Mouse (Mus musculus) embryonic facial prominence, embryonic 13.5 days (tissue): ENCODE measurements around the gene Nop9. TPM values are rescaled to one million over a fixed set of nuclear protein-coding genes. Genes with fewer than 3 reads are reported as not detected.

Experiments
- ATAC-seq: fragments of 200-750 bp; cut with Nextera tagmentation; 2 replicates; pipeline ENCODE4 v1.8.0; 2017; ENCODE audit warnings: low read depth; ENCODE audit not compliant: insufficient number of reproducible peaks, insufficient read depth, low FRiP score, low TSS enrichment
- H3K27ac ChIP-seq: fragments of 300-500 bp; sonication (generic); 2 replicates; pipeline ENCODE4 v1.5.1; 2015; ENCODE audit warnings: moderate library complexity, mild to moderate bottlenecking, inconsistent platforms
- H3K27me3 ChIP-seq: fragments of 300-500 bp; sonication (generic); 2 replicates; pipeline ENCODE4 v1.6.1; 2015; ENCODE audit warnings: mild to moderate bottlenecking, inconsistent platforms
- H3K36me3 ChIP-seq: fragments of 300-500 bp; sonication (generic); 2 replicates; pipeline ENCODE4 v1.6.1; 2015; ENCODE audit warnings: mild to moderate bottlenecking, inconsistent platforms
- H3K4me1 ChIP-seq: fragments of 300-500 bp; sonication (generic); 2 replicates; pipeline ENCODE4 v1.6.1; 2015; ENCODE audit warnings: inconsistent platforms
- H3K4me2 ChIP-seq: fragments of 300-500 bp; sonication (generic); 2 replicates; pipeline ENCODE4 v1.6.1; 2015; ENCODE audit warnings: moderate library complexity, mild to moderate bottlenecking, inconsistent platforms
- H3K4me3 ChIP-seq: fragments of 300-500 bp; sonication (generic); 2 replicates; pipeline ENCODE4 v1.5.1; 2015; ENCODE audit warnings: mild to moderate bottlenecking, inconsistent platforms
- H3K9ac ChIP-seq: fragments of 300-500 bp; sonication (generic); 2 replicates; pipeline ENCODE4 v1.6.1; 2015; ENCODE audit warnings: mild to moderate bottlenecking, inconsistent platforms
- H3K9me3 ChIP-seq: fragments of 300-500 bp; sonication (generic); 2 replicates; pipeline ENCODE4 v1.6.1; 2016; ENCODE audit warnings: inconsistent platforms
- WGBS: fragments of 180-500 bp; shearing (Covaris S2); methylation state at CpG from one replicate; pipeline ENCODE4 v1.1.7; 2015; ENCODE audit warnings: mixed read lengths; 5-methylcytosine and 5-hydroxymethylcytosine counted together
- polyA plus RNA-seq: library from polyadenylated mRNA; unstranded; fragments of >200 nt; fragmentation: Nextera tagmentation; extraction: Ambion mirVana; gene quantifications from 2 replicates; pipeline ENCODE4 v1.2.1, GENCODE M21; 2015

Nop9 gene
- polyA plus RNA-seq, 1 experiment from 2014 or later = 47.6 TPM

DNA sequence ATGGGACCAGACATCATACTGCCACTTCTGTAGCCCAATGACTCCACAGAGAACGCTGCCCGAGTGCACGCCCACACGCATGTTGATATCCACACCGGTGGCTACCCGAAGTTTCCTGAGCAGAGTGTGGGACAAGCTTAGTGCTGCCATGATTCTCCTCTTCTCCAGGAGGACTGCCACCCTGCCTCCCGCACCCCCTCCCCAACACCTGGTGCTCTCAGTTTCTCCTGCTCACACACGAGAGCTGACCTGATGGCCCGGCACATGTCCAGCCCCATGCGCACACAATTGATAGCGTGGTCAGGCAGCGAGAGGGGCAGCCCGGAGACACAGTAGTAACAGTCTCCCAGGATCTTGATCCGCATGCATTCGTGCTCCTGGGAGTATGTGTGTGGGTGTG, 33.2 kb downstream of the Nop9 start:
- Histone ChIP-seq H3K9me3 (no peaks in the 10 kb centered on the region), H3K9ac (no peak overlapping the region), H3K27me3 (peaks cover 10% of the 10 kb centered on the region), H3K4me2 (no peak overlapping the region), H3K4me1 (peaks cover 25% of the 10 kb centered on the region), H3K27ac (no peak overlapping the region), H3K36me3 (peaks cover 27% of the 10 kb centered on the region), H3K4me3 (no peak overlapping the region)
- no peak for ATAC-seq
- 89% methylated on average over 15 of the region's 15 CpGs for WGBS

DNA sequence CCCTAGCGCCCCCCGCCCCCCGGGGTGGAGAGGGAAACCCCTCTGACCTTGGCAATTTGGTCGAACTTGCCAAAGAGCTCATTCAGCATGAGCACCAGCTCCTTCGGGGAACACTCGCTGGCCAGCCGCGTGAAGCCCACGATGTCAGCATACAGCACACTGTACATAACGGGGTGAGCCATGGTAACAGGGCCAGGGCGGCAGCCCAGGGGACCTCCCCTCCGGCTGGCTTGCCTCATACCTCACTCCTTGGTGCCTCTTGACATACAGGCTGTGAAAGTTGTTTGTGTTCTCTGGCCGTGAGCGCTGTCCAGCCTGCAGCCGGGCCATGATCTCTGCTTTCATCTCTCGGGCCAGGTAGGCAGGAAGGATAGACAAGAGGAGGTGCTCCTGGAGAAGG, 34.2 kb downstream of the Nop9 start:
- WGBS = 60% methylated on average over 16 of the region's 16 CpGs
- Histone ChIP-seq H3K27me3 (peaks cover 19% of the 10 kb centered on the region), H3K9me3 (no peaks in the 10 kb centered on the region), H3K27ac (no peak overlapping the region), H3K36me3 (peaks cover 27% of the 10 kb centered on the region), H3K4me3 (no peak overlapping the region), H3K9ac (no peak overlapping the region), H3K4me1 (peaks cover 31% of the 10 kb centered on the region), H3K4me2 (no peak overlapping the region)
- ATAC-seq = no peak

DNA sequence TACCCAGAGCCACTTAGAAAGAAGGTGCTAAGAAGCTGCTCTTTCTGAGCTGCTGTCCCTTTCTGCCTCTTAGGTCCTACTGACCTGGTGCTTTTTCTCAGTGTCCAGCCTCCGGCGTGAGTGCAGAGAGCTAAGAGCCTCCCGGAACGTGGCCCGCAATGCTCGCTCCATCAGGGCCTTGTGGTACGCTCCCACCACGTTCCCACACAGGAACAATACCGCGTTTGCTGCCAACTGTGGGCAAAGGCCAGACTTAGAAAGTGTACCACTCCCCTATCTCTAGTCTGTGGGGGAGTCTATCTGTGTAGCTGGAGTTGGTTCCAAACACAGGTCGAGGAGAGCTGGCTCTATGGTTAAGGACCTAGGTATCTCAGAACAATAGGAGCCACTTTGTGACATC, 35.2 kb downstream of the Nop9 start:
- Histone ChIP-seq H3K4me2 (peak overlapping the region; percentile 87), H3K36me3 (peaks cover 27% of the 10 kb centered on the region), H3K9me3 (no peaks in the 10 kb centered on the region), H3K27ac (no peak overlapping the region), H3K4me3 (no peak overlapping the region), H3K9ac (peak overlapping the region; percentile 23; the same call in 1 of the 2 replicates), H3K27me3 (peaks cover 30% of the 10 kb centered on the region), H3K4me1 (peaks cover 31% of the 10 kb centered on the region)
- ATAC-seq = no peak
- WGBS = 82% methylated on average over 11 of the region's 11 CpGs

DNA sequence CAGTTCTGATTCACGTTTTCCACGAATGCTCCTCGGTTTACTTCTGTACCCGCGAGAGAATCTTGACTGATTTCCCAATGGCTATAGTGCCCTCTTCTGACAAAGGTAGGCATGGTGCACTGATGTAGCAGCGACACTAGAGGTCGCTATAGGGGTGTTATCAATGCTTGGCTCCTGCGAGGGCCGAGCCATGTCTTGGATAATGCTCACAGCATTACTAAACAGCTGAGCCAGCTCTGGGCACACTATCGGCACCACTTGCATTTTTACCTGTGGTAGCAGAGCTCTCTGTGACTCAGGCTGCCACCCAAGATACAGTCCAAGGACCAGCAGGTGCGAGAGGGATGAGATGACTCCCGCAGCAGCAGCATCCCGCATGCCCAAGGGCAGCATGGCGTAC, 35.8 kb downstream of the Nop9 start:
- peak overlapping the region; percentile 87 for H3K4me2 ChIP-seq
- 10% methylated on average over 14 of the region's 14 CpGs for WGBS
- H3K4me3 ChIP-seq = peak overlapping the region; percentile 55
- peaks cover 31% of the 10 kb centered on the region for H3K4me1 ChIP-seq
- H3K9ac ChIP-seq = 0 out of 2 replicates have a peak overlapping the region, but pooled peaks have one; percentile 55
- H3K36me3 ChIP-seq = peaks cover 32% of the 10 kb centered on the region
- peak overlapping the region; percentile 28; the same call in 1 of the 2 replicates for H3K27ac ChIP-seq
- no peaks in the 10 kb centered on the region for H3K9me3 ChIP-seq
- peaks cover 36% of the 10 kb centered on the region for H3K27me3 ChIP-seq
- ATAC-seq = 0 out of 2 replicates have a peak, but pooled peaks have one; percentile 22

DNA sequence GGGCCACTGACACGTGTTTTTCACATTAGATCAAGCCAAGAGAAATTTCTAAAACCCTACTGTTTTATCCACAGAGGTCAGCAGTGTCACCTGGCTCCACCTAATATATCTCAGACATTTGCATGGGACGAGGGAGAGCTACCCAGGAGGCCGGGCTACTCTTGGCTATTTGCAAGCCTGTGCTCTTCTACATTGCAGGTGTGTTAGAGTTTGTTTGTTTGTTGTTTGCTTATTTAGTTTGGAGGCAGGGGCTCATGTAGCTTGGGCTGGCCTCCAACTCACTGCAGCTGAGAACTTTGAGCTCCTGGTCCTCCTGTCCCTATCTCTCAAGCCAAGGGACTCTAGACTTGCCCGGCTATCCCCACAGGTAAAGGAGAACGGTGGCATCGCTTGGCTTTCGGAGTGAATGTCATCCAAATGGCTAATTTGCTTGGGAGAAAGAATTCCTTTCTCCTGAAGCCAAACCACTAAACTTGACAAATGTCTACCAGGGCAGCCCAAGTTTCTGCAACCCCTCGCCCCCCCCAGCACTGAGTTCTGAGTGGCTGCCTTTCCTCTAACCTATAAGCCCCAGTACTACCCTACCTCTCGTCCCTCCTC, 37.0 kb downstream of the Nop9 start:
- no peaks in the 10 kb centered on the region for H3K9me3 ChIP-seq
- peak overlapping the region; percentile 75 for H3K9ac ChIP-seq
- peaks cover 27% of the 10 kb centered on the region for H3K36me3 ChIP-seq
- no peak for ATAC-seq
- H3K4me3 ChIP-seq = peak overlapping the region; percentile 55
- 39% methylated on average over 9 of the region's 9 CpGs for WGBS
- H3K27me3 ChIP-seq = peaks cover 47% of the 10 kb centered on the region
- H3K4me2 ChIP-seq = peak overlapping the region; percentile 87
- H3K4me1 ChIP-seq = peaks cover 31% of the 10 kb centered on the region
- peak overlapping the region; percentile 89 for H3K27ac ChIP-seq

DNA sequence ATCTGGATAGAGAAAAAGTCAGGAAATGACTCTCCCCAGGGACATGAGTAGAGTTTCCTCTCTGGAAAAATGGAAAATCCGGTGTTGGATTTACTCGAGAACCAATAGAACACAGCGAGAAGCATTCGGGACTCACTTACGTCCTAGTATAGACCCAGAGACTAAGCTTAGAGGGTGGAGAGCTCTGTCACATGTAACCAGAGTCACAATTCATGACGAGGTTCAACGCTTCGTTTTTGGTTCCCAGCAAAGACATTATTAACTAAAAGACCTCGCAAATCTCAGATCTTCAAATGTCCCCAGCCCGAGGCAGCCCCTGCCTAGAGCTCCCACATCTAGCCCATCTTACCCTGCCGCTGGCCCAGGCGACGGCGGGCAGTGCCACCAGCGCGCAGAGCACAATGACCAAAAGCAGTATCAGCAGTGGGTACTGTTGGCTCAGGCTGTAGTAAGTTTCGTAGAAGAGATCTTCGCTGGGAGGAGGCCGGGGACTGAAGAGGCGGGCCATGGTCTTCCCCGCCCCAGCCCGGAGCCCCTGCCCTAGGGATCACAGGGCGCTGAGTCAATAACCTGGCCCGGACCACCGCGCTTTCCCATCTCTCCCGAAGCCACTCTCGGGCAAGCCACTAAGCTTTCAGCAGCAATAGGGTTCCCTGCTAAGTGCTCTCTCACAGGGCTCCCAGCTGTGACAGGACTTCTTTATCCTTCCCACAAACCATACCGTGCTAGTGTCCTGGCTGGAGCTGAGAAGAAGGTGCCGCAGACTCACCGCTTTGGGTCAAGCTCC, 37.9 kb downstream of the Nop9 start:
- peaks cover 18% of the 10 kb centered on the region for H3K36me3 ChIP-seq
- peaks cover 56% of the 10 kb centered on the region for H3K27me3 ChIP-seq
- 1% methylated on average over 31 of the region's 31 CpGs for WGBS
- peak overlapping the region; percentile 89 for H3K27ac ChIP-seq
- H3K4me3 ChIP-seq = peak overlapping the region; percentile 55
- H3K4me1 ChIP-seq = peaks cover 40% of the 10 kb centered on the region
- H3K4me2 ChIP-seq = peak overlapping the region; percentile 87
- ATAC-seq = 0 out of 2 replicates have a peak, but pooled peaks have one; percentile 34
- no peaks in the 10 kb centered on the region for H3K9me3 ChIP-seq
- H3K9ac ChIP-seq = peak overlapping the region; percentile 75

DNA sequence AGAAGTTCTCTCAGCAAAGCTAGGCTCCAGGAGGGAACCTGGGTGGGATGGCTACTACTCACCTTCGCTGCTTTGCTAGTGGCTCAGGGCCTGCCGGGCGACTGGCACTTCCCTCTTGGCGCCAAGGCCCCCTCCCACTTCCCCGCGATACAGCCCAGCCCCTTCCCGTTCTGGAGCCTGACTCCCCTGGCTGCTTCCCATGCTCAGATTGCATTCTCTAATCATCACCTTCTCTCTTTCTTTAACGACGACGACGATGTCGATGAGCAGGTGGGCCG, 38.4 kb downstream of the Nop9 start, which contains the start of gene Adcy4:
Adcy4 (minus strand) TSS at position 138 of the 278 bp plus-strand sequence.
- WGBS = 4% methylated on average over 13 of the region's 13 CpGs
- H3K4me2 ChIP-seq = peak within 1 kb of the TSS; percentile 87
- peaks cover 59% of the 10 kb centered on the region for H3K27me3 ChIP-seq
- no peaks in the 10 kb centered on the region for H3K9me3 ChIP-seq
- H3K36me3 ChIP-seq = peaks cover 13% of the 10 kb centered on the region
- H3K4me1 ChIP-seq = peaks cover 41% of the 10 kb centered on the region
- peak within 1 kb of the TSS; percentile 55 for H3K4me3 ChIP-seq
- peak within 1 kb of the TSS; percentile 75 for H3K9ac ChIP-seq
- no peak for ATAC-seq
- H3K27ac ChIP-seq = peak within 1 kb of the TSS; percentile 89

DNA sequence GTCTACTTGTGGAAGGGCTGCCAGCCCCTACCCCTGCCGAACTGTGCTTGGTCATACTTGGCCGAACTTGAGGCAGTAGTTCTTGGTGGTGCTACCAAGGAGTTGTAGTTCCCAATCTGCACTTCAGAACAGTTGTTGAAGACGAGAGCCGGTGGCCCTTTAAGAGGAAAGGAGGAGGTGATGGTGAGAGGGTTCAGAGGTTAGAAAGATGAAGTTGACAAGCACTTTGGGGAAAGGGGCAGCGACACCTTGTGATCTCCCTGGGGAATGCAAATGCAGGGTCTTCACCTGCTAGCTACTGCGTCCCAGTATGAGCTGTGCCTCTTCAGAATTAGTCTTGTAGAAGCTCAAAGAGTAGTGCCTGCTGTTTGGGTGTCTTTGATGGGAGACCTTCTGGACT, 39.7 kb downstream of the Nop9 start:
- H3K9ac ChIP-seq = no peak overlapping the region

DNA sequence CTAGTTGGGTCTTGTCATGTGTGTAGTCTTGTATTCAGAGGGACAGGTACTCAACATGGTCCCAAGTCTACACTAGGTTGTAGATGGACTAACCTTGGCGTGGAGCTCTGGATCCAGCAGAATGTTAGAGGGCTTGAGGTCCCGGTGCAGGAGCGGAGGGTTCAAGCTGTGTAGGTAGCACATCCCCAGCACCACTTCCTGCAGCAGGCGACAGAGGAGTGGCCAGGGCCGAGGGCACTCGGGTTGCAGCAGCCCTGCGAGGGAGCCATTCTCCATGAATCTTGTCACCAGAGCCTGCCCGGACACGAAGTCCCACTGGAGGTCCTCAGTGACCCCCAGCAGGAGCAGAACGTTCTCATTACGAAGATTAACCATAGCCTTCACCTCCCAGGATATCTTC, 42.2 kb downstream of the Nop9 start:
- no peak for ATAC-seq
- 40% methylated on average over 11 of the region's 11 CpGs for WGBS
- H3K4me2 ChIP-seq = peak overlapping the region; percentile 91
- peaks cover 60% of the 10 kb centered on the region for H3K27me3 ChIP-seq
- no peaks in the 10 kb centered on the region for H3K9me3 ChIP-seq
- peaks cover 20% of the 10 kb centered on the region for H3K4me1 ChIP-seq
- peaks cover 6% of the 10 kb centered on the region for H3K36me3 ChIP-seq
- H3K4me3 ChIP-seq = peak overlapping the region; percentile 56
- peak overlapping the region; percentile 71 for H3K9ac ChIP-seq
- H3K27ac ChIP-seq = no peak overlapping the region

More for the DNA sequence above, 39.7 kb downstream of the Nop9 start:
- Histone ChIP-seq H3K4me1 (peaks cover 41% of the 10 kb centered on the region), H3K9me3 (no peaks in the 10 kb centered on the region), H3K27ac (no peak overlapping the region), H3K4me2 (no peak overlapping the region), H3K27me3 (peaks cover 64% of the 10 kb centered on the region), H3K36me3 (peaks cover 6% of the 10 kb centered on the region), H3K4me3 (no peak overlapping the region)
- ATAC-seq = no peak
- 25% methylated on average over 6 of the region's 6 CpGs for whole genome bisulfite sequencing

DNA sequence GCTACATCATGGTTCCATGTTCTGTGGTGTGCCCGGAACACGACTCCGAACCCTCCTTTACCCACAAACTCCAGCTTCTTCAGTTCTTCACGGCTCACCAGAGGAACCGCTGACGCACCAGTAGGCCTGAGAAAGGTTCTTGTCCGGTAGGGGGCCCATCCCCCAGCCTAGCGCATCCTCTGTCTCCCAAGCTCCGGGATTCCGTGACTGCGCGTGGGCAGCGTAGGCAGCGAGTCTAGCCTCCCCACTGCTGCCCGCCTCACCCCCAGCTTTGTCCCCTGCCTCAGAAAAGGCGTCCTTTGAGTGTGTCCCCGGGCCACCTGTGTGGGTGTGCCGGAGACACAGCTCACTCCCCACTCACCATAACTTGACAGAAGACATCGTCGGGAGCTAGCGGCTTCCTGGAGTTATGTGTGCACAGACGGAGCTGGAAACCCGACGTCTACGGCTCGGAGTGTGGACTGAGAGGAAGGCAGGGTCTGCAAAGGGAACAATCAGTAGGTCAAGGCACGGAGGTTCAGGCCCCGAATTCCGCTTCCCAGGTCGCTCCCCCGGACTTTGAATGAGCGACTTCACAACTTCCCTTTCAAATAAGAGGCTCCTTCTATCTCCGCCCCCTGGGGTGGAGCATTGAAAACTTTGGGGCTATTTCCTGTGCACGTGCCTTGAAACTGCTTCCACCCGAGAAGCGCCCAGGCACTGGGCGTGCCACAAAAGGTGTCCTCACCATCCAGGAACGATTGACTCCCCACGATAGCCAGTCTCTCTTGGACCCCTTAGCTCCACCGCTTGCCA, 43.0 kb downstream of the Nop9 start, which contains the start of gene Ripk3:
Ripk3 (minus strand) TSS at position 610 of the 795 bp plus-strand sequence.
- Histone ChIP-seq H3K4me1 (peaks cover 16% of the 10 kb centered on the region), H3K27ac (no peak within 1 kb of the TSS), H3K9ac (peak within 1 kb of the TSS; percentile 71), H3K4me3 (peak within 1 kb of the TSS; percentile 56), H3K4me2 (peak within 1 kb of the TSS; percentile 91), H3K36me3 (peaks cover 6% of the 10 kb centered on the region), H3K9me3 (no peaks in the 10 kb centered on the region), H3K27me3 (peaks cover 58% of the 10 kb centered on the region)
- WGBS = 4% methylated on average over 40 of the region's 40 CpGs
- no peak for ATAC-seq

DNA sequence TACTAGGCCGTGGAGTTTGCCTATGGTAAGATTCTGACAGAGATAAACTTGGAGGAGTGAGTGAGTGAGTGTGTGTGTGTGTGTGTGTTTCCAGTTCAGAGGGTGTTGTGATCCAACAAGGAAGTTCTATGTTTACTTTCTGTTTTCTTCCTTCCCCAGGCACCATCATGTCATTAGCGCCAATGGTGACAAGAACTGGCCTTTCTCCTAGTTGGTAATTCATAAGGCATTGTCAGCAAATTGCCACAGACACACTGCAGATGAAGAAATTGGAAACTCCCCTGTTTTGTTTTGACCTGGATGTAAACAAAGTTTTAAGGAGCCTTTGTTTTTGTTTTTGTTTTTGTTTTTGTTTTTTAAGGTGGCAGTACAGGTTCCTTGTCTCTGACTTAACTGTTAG, 48.0 kb downstream of the Nop9 start:
- Histone ChIP-seq H3K9ac (no peak overlapping the region), H3K36me3 (no peaks in the 10 kb centered on the region), H3K27me3 (peaks cover 9% of the 10 kb centered on the region), H3K9me3 (no peaks in the 10 kb centered on the region), H3K27ac (no peak overlapping the region), H3K4me2 (no peak overlapping the region), H3K4me1 (peaks cover 4% of the 10 kb centered on the region; the same call in 1 of the 2 replicates), H3K4me3 (no peak overlapping the region)
- no peak for ATAC-seq
- 67% methylated on average over 2 of the region's 2 CpGs for WGBS
